Mouse (Mus musculus) T-cell, adult 2 months (primary cell): ENCODE data around the gene Arl13a.
A peak's percentile ranks its signal among the peaks of the same experiment; 100 is the strongest.
"Not testable (repeated sequence)": the region's sequence is repeated elsewhere in the genome, so short reads cannot be mapped to it uniquely, and the experiment has no call there.

Source experiments
- DNase-seq: peaks from one replicate; pipeline ENCODE4 v3.0.0; 2022; ENCODE audit warnings: low spot score

Gene Arl13a

DNA sequence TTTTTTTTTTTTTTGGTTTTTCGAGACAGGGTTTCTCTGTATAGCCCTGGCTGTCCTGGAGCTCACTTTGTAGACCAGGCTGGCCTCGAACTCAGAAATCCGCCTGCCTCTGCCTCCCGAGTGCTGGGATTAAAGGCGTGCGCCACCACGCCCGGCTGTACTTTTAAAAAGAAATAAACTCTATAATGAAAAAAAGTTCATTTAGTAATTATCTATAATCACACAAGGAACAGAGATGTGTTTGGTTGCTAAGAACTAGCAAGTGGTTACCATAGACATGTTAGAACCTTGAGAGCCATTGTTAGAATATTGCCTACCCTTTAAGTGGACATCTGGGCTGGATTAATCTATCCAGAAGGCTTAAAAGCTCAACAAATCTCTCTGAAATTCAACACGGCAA is at the start of gene Arl13a:
Gene Arl13a (plus strand): TSS at position 301 of the 400 bp plus-strand sequence.
- DNase-seq, result not testable (repeated sequence)

- DNase-seq, result no peak
Observed at GRCm38 (mm10) chrX:134140024-134140423, 47.3 kb upstream of the Arl13a start.

GRCm38 (mm10) chrX:134141551-134141950 is 45.8 kb upstream of the Arl13a start:
- DNase-seq, result no peak

GRCm38 (mm10) chrX:134141986-134142385 is 45.3 kb upstream of the Arl13a start:
- no peak for DNase-seq

DNA sequence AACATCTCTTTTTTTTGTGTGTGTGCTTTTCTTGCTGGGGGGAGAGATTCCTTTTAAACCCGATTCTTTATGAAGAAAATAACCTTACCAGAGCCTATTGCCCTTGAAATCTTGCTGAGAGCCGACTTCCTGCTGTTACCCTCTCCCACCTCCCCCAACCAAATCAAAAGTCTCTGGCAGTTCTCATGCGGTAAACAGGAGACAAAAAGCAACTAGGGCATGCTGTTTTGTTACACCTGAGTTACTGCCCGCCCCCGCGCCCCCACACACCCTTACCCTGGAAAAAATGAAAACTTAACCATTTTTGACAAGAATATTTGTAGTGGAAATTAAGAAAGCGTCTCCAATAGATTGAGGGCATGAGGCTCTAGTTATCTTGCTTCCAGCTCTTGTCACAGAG is 29.1 kb upstream of the Arl13a start:
- peak; percentile 53 for DNase-seq

DNA sequence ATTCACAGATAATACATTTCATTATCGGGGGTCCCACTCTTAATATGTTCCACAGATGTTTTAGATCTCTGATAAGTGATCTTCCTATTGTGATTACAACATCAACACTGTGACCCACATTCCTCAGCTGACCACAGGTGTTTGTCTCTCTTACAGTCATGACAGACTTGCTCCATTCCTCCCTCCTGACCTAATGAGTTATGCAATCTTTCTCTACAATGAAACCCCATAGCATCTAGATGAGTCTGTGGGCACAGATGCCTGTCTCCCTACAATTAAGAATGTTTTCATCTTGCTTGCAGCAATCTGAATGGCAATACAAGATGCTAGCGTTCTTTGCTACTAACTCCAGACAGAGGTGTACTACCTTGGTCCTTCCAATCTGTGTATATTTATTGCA is 26.9 kb upstream of the Arl13a start:
- DNase-seq, result no peak

DNA sequence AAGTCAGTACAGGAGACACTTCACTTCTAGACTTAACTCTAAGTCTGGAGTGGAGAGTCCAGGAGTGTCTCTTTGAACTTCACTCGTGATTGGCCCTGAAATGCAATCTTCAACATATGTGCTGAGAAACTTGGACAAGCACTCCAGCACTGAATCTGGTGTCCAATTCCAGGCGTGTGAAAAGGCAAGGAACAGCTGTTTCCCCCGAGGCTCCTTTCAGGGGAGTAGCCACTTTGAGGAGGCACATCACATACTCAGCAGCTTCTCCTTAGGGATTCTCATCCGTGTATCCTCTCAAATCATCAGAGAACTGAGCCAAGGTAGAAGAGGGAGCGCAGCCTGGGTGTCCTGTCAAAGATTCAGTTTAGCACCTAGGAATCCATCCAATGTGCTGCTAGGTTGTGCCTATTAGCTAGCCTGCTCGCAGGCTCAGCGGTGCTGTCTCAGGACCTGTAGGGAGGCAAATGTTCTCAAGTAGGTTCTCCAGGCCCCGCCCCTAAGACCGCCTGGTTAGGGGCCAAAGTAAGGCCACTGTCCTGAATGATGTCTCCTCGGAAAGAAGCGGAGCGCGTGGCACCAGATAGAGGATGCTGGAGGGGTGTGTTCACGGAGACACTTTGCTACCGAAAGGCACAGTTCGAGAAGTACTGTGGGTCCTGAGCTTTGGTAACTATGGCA is 25.1 kb upstream of the Arl13a start, which contains the start of gene Xkrx:
Gene Xkrx (minus strand): TSS at position 34 of the 678 bp plus-strand sequence.
- peak; percentile 9 for DNase-seq

DNA sequence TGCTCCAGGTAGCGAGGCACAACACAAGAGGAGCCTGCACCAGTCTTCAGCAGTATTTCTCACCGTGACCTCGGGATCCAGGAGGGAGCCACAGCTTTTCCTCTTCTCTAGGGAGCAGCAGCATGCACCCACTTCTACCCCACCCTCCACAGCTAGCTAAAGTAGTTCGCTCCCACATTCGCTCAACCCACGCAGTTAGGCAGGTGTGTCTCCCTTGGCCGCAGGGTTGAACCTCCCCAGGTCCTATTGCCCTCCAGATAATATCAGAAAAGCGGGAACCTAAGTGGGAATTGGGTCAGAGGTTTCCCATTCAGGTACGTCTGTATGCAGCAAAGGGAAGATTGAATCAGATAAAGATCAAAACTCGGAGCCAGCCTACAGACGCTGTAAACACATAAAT is 24.5 kb upstream of the Arl13a start:
- peak; percentile 8 for DNase-seq

DNA sequence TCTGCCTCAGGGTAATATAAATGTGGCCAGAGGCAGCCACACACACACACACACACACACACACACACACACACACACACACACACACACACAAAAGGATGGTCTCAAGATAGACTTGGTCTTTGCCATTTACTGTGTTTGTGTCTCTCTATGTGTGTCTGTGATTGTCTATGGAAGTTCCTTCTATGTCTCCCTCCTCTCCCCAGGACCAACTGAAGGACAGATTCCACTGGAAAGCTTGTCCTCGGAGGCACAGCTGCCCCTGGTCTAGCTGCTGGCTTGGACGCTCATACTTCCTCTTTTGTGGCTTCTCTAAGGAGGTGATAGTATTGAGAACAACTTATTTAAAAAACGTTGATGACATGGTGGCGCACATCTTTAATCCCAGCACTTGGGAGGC is 23.8 kb upstream of the Arl13a start:
- no peak for DNase-seq

GRCm38 (mm10) chrX:134170584-134170983 is 16.7 kb upstream of the Arl13a start:
- DNase-seq, result no peak

- DNase-seq, result no peak
Observed at GRCm38 (mm10) chrX:134174699-134175098, 12.6 kb upstream of the Arl13a start.

GRCm38 (mm10) chrX:134208491-134208890 is 21.2 kb downstream of the Arl13a start:
- DNase-seq, result no peak

GRCm38 (mm10) chrX:134211151-134211642 is 23.9 kb downstream of the Arl13a start:
- no peak for DNase-seq

DNA sequence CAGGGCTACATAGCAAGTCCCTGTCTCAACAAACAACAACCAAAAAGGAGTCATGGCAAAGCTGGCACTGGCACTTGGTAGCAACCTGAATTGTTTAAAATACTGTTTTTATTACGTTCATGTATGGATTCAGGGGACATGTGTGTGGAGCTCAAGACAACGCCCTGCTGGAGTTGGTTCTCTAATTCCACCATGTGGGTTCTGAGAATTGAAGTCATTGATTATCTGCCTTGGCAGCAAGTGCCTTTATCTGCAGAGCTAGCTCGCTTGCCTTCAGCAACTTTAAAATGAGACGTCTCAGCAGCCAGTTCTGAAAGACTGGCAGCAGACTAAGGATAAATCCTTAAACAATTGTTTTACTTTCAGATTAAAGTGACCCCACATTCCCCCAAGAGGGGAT is 30.9 kb downstream of the Arl13a start:
- DNase-seq, result no peak

DNA sequence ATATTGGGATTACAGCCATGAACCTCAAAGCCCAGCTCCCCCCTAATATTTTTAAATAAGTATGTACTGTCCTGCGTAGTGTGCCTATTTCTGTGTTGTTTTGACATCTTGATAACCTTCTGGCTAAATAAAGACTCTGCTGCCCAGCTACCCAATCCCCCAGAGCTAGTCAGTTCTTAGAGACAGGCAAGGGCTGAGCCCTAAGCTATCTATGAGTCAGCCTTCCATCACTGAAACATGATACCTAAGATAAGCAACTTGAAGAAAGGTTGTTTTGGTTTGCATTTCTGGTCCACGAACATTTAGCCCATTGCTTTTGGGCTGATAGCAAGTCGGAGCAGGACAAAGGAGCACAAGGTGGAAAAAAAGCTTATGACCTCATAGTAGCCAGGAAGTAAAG is 33.3 kb downstream of the Arl13a start:
- DNase-seq, result no peak

- DNase-seq, result no peak
Observed at GRCm38 (mm10) chrX:134221856-134222255, 34.6 kb downstream of the Arl13a start, which contains the start of gene Nox1. Gene Nox1 (minus strand): TSS chrX:134221956.

DNA sequence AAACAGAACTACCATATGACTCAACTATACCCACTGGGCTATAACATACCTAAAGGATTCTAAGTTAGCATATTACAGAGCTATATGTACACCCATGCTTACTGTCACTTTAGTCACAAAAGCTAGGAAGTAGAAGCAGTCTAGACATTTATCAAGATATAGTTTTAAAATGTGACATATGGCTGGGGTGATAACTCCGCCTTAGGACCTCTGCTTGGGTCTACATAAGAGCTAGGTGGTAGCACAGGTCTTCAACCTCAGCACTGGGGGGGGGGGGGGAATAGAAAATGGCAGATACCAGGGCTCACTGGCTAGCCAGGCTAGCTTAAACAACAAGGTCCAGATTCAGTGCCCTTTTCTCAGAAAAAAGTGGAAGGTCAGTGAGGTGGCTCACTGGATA is 45.7 kb downstream of the Arl13a start:
- DNase-seq, result no peak

DNA sequence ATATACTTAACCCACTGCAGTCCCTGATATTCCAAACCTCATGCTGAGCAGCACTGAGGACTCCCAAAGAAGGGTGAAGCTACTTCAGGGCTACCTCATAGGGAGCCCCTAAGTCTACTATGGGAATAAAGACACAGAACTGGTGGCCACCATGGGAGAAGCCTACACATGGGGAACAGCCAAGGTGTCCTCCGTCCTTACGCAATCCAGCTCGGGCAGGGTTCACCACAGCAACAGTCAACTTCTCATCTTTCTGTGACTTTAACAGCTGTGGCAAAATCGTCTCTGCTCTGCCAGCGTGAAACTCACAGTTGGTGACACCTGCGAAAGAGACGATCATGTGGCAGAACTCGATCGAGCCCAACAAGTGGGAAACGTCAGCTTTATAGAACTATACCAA is 51.0 kb downstream of the Arl13a start:
- DNase-seq, result no peak

DNA sequence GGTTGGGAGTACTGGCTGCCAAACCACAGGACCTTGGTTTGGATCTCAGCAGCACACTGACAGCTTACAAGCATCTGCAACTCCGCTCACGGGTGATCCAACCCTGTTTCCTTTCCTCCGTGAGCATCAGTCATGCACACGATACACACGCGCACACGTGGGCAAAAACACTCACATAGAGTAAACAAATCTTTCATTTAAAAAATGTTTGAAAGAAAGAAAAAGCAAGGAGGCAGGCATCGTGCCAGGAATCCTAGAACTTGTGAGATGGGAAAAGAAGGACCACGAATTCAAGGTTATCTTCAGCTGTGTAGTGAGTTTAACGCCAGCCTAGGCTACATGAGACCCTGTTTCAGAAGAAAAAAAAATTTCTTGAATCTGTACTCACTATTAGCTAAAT is 58.6 kb downstream of the Arl13a start:
- DNase-seq, result no peak

DNA sequence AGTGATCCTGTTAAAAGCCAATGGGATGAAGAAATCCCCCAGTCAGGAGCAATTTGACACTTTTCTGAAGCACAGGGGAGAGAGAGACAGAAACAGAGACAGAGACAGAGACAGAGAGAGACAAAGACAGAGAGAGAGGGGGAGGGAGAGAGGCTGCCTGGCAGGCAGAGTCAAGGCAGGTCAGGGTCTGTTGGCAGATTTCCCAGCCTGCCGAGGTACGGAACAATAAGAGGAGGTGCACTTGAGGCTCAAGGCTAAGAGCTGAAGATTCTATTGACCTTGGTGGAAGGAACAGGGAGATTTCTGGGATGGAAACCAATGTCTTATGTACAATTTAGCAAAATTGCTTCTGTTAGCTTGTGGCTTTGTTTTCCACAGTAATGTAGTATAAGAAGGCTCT is 60.9 kb downstream of the Arl13a start:
- DNase-seq, result no peak
